Mouse (Mus musculus) ES-Bruce4 (cell line): ENCODE results near the gene Mosmo.

Source experiments
- CTCF ChIP-seq: IDR thresholded peaks from one replicate; pipeline ENCODE4 v1.8.1; 2011; ENCODE audit warnings: low read depth, low read length
- POLR2A ChIP-seq: IDR thresholded peaks from one replicate; pipeline ENCODE4 v1.8.1; 2011; ENCODE audit warnings: low read length; ENCODE audit not compliant: insufficient read depth

- TF ChIP-seq POLR2A (no peak), CTCF (no peak)
These were observed 44.0 kb downstream of the Mosmo start for GRCm38 (mm10) chr7:120721456-120721855.
